Mouse (Mus musculus): Measurements from ENCODE around the gene Txnrd3.

The Txnrd3 gene

DNA sequence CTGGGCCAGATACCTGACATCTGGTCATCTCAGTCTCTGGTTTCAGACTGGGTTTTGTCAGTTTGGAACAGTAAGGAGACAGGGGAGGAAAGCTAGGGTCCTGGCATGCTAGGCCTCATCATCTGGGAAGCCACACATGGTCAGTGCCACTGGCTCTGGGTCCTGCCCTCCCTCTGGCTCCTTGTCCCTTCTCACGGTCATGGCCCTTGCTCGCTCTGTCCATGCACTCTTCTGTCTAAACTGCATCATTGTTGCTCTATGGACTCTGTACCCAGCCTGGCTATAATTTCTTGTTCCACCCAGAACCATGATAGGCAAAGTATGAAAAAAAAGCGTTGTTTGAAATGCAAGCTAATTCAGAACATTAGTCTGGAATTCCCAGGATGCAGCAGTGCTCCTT is 11.2 kb downstream of the Txnrd3 start:
- DNase-seq (ENCODE audit: low read depth, low spot score), result no peak

DNA sequence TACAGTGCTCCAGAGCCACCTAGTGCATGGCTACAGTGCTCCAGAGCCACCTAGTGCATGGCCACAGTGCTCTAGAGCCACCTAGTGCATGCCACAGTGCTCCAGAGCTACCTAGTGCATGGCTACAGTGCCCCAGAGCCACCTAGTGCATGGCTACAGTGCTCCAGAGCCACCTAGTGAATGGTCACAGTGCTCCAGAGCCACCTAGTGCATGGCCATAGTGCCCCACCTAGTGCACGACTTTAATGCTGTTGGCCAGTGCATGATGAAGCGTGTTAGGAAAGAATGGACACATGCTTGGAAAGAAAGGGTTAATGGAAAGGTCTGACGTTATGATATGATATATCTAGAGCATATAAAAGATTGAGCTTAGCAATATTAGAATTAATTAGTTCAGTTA is 14.6 kb downstream of the Txnrd3 start:
- DNase-seq (ENCODE audit: low read depth, low spot score), result no peak

DNA sequence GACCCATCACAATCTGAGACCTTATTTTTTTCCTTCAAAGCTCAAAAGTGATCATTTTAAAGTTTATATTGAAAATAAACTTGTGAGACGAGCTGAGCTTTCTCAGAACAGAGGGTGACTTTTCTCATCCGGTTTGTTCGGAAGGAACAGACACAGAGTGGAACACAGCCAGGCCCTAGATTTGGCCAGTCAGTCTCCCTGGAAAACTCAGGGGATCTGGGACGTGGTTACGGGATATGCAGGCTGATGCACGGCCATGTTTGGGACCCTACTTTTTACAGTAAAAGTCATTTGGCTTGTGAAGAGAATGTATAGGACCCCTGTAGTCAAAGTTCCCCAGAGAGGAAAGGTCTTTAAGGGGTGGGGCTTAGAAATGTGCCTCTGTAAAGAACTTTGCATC is 15.1 kb downstream of the Txnrd3 start:
- DNase-seq (ENCODE audit: low read depth, low spot score), result no peak

DNA sequence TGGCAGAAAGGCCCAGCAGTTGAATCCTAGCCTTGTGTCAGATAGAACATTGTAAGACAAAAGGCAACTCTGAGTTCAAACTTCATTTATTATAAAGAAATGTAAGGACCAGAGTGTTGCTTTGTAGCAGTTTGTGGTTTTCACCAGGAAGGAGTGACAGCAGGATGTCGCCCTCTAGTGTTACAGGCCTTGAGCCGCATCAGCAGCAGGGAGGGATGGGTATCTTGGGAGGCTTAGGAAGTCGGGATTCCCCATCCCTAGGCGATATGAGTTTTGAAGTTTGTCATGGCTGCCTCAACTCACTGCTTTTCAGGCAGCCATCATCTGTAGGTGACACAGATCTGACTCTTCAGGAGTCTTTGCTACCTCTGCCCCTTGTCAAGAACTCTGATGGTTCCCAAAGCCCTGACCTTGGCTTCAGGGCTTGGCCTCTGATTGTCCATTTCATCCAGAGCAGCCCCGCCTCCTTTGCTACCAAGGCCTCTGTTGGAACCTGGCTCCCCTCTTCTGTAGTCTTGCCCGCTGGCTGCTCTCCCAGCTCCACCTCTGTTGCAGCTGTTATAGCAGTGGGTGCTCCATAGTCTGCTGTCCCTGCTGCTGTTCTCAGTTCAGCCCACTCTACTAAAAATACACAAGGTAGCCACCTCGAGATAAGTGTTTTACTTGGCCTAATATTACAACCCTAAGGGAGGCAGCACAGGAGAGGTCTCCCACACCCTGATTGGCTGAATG is 16.1 kb downstream of the Txnrd3 start:
- no peak for DNase-seq (ENCODE audit: low read depth, low spot score)

DNA sequence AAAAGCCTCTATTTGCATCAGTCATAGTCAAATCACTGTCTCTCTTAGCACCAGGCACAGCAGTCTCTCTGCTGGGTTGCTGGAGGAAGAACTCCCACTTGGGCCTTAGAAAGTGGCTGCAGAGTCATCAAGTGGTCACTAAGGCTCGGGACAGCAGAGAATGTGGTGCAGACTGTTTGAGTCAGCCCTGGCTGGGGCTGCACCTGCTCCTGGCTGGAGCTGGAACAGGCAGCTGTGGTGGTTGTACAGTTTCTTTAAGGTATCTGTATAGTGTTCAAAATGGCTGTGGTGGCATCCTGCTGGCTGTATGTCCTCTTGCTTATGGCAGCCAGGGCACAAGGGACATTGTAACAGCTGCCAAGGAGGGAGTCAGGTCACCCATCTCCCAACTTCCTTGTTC is 16.7 kb downstream of the Txnrd3 start:
- no peak for DNase-seq (ENCODE audit: low read depth, low spot score)

DNA sequence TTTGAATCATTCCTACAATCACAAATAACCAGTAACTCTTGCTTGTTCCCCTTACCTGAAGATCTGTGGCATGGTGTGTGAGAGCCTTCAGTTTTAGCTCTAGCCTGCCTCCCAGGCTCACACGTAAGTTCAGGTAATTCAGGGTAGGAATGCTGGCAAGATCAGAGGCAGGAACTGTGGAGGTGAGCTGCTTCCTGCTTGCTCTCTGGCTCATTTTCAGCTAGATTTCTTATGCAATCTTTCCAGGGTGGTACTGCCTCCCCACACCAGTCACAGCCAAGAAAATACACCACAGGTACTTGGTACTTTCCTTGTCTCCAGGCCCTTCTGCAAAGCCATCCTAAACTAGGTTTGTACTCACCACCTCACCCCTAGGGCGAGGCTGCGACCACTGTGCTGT is 18.7 kb downstream of the Txnrd3 start:
- DNase-seq (ENCODE audit: low read depth, low spot score), result no peak

DNA sequence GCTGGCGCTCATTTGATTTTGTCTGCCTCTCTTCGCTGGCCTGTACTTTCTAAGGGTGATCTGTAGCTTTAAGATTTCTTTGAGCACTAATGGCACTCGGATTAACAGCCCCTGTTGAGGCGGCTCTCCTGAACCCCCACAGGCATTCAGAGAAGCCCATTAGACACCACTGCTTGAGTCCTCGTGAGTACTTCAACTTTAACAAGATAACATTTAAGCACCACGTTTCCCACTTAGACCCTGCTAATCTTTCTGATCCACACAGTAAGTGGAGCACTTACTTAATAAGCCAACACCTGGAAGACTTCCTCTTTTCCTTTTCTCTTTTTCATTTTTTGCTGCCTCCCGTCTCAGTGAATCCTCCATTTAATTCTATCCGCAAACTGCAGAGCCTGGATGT is 21.4 kb downstream of the Txnrd3 start:
- no peak for DNase-seq (ENCODE audit: low read depth, low spot score)

DNA sequence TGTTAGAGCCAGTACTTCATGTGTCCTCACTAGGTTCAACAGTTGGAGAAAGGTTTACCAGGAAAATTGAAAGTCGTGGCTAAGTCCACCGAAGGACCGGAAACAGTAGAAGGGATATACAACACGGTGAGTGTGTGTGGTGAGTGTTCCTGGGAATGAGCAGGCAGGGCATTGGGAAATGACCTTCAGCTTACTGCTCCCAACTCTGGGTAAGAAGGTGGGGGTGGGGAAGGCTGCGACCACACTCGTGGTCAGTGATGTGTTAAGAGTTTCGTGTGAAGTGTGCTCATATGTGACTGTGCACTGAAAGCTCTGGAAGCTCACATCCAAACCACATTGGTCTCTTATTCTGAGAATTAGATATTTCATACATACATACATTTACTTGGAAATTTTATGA is 21.9 kb downstream of the Txnrd3 start:
- DNase-seq (ENCODE audit: low read depth, low spot score), result no peak

DNA sequence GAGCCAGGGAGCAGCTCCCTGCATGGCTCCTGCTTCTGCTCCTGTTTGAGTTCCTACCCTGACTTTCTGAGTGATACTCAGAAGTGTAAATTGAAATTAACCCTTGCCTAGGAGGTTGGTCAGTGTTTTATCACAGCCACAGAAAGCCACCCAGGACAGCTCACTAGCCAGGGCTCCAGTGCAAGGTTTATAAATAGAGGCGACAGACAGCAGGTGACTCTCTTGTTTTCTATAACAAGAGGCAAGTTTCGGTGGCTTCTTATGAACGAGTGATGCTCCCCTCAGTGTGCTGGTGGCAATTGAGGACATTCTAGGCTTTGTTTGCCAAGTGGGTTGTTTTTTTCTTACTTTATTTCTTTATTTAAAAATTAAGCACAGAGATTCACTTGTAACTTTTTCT is 23.2 kb downstream of the Txnrd3 start:
- no peak for DNase-seq (ENCODE audit: low read depth, low spot score)

DNA sequence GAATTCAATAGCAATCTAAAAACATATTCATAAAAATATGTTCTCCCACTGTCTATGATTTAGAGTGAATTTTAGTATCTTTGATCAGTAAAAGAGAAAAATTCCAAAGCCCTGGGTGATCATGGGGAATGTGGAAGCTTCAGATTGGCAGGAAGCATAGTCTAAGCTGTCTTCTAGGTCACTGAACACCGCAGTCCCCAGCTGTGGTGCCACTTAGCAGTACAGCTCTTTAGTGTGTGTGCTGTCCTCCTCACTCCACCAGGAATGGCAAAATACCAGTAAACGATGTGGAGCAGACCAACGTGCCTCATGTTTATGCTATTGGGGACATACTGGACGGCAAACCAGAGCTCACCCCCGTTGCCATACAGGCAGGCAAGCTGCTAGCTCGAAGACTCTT is 25.8 kb downstream of the Txnrd3 start:
- no peak for DNase-seq (ENCODE audit: low read depth, low spot score)

DNA sequence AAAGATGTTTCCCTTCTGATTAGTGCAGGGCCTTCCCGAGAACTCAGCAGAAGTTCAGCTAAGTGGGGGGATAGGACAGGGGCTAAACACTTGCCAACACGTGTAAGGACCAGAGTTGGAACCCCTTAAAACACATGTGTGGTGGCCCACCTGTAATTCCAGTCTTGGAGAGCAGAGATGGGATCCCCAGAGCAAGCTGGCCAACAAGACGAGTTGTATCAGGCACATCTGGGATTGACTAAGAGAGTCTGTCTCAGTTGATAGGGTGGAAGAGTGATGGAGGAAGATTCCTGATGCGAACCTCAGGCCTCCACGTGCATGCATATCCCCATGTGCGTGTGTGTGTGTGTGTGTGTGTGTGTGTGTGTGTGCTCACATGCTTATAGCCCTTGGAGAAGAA is 27.6 kb downstream of the Txnrd3 start:
- no peak for DNase-seq (ENCODE audit: low read depth, low spot score)

DNA sequence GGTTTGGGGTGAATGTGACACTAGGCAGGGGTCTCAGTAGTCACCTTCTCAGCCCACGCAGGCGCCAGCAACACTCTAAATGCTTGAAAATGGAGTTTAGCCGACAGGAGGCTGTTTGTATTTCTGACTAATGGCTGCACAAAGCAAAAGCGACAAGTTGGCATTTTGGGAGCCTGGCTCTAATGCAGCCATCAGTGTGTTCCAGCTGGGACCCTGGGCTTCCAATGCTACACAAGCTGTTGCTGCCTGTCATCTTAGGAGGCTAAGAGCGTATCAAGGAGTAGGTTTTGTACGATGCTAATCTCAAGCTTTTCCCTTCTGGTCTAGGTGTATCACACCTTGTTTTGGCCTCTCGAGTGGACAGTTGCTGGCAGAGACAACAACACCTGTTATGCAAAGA is 28.9 kb downstream of the Txnrd3 start:
- no peak for DNase-seq (ENCODE audit: low read depth, low spot score)

DNA sequence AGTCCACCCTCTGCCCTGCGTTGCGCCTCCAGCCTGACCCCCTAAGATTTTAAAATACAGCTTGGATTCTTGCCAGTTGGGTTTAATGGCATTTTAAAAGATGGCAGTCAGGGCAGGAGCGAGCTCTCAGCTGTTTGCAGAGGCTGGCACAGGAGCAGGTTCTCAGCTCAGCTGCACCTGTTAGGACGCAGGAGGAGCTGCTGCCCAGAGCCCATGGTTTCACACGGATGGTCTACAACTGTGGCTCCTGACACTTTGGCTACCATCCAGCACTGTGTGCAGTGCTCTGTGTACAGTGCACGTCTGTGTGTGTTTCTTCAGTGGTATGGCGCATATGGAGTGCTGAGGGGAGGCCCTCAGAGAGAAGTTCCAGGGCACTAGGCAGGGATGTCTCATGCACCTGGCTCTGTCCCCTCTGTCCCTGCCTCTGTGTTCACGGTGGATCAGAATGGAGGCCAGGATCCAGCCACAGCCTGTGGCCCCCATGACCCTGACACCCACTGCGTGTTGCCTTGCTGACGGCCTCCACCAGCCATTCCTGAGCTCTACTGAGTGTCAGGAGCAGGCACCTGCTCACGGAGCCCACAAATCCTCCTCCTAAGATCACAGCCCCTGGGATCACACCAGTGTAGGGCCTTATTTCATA is 29.5 kb downstream of the Txnrd3 start:
- DNase-seq (ENCODE audit: low read depth, low spot score), result no peak

DNA sequence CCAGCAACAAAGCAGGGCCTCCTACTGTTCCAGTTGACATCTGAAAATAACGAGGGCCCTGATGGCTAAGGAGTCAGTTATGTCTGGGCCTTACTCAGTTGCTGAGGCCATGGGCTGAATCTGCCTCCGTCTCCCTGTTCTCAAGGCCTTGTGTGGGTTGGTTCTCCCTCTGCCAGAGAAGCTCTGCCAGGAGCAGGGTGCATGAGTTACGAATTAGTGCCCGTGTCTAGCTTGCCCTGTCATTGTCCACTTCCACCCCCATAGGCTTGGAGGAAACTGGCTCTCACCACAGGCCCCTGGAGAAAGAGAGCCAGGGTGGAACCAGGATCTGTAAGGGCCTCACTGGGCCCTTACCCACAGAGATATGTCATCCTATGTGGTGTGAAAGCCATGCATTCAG is 34.7 kb downstream of the Txnrd3 start:
- DNase-seq (ENCODE audit: low read depth, low spot score), result no peak

DNA sequence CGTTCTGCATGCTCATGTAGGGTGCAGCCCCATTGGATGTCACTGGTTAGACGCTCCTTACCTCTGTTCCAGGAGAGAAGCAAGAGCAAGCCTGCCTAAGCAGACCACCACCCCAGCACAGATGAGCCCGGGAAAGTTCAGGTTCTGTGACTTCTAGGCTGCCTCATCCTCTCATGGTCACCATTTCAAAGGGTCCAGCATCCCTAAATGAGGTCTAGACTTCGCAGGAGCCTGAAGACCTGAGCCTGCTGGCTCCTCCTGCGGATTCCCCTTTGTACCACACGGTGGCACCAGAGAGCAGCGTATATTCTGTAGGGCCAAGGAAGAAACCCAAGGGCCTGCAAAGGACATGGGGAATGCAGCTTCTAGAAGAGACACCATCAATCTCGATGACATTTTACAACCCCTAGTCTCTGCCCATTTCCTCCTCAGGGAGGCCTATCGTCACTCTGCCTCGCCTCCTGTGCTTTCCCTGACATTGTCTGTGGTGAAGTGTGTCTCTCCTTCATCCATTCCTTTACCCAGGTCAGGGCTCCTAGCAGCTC is 35.6 kb downstream of the Txnrd3 start:
- peak; percentile 47 for DNase-seq (ENCODE audit: low read depth, low spot score)

DNA sequence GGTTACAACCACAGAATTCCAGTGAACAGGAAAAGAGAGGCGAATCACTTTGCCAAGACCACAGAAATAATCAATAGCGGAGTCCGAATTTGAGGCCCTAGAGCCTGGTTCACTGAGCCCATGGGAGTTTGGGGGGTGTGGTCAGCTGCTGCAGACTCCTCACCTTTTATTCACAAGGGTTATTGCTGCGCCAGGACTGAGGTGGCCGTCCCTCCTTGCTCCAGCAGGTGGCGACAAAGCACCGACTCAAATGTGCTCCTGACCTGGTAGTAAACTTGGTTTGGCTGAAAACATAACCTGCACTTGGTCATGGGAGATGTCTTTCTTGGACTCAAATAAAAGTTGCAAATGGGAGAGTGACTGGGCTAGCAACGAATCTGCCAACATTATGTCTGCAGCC is 36.4 kb downstream of the Txnrd3 start:
- DNase-seq (ENCODE audit: low read depth, low spot score), result peak; percentile 57

DNA sequence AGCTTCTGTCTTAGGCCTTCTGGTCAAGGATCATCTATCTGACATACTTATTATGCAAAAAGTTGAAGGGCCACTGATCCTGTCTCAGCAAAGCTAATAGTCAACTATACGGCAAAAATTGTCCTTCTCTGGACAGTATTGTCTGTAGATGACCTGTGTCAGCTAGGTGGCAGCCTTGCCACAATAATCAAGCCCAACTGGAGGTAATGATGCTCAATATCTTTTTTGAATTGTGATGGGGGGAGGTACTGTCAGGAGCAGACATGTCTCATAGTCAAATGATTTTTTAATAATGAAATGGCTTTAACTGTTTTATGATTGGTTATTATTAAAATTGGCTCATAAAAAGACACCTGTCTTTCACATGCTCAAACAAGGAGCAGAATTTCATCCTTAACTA is 40.4 kb downstream of the Txnrd3 start:
- no peak for DNase-seq (ENCODE audit: low read depth, low spot score)

DNA sequence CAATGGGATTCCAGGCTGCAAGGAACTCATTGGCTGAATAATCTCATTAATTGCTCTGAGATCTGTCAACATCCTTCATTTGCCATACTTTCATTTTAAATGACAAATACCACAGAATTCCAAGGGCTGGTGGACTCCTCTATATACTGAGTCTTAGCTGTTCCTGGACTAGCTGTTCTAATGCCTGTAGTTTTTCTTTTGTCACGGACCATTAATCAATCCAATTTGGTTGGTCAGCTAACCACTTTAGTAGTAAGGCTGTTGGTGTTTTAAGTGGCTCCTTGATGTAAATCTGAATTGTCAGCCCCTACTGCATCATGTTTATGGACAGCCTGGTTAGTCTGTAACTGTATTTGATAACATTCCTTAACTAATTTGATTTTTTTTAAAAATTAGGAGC is 43.3 kb downstream of the Txnrd3 start:
- no peak for DNase-seq (ENCODE audit: low read depth, low spot score)

DNA sequence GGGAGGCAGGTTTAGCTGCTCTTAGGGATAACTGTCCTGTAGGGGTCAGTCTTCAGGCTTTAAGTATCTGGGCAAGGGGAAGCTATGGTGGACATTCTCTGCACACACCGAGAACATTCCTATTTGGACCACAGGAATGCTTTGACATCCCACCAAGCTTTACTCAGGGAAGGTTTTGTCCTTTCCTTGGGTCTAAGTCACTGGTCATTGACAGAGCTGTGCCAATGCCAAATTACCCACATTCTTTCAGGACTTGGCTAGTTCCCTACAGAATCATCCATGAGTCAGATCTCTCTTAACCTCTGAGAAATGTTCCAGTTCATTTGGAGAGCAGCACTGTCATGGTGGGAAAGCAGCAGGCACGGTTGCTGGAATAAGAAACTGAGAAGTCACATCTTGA is 62.8 kb downstream of the Txnrd3 start:
- DNase-seq (ENCODE audit: low read depth, low spot score), result no peak

DNA sequence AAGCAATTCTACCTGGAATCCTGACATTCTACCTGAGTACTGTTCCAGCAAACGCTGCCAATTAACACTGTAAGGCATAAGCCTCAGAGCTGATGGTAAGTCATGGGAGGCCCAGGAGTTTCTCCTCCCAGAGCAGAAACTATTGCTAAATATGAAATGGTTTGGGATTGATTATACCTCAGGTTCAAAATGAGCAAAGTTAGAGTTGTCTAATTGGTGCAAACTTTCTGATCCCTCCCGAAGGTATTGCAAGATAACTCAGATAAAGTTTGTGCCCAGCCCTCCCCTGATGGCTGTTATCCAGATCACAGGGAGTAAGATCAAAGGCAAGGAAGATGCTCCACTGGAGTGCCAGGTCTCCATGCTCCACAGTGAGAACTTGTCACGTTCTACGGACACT is 63.5 kb downstream of the Txnrd3 start, which contains the start of gene Vmn1r40:
Gene Vmn1r40 (plus strand): TSS at position 301 of the 400 bp plus-strand sequence.
- DNase-seq (ENCODE audit: low read depth, low spot score), result no peak

DNA sequence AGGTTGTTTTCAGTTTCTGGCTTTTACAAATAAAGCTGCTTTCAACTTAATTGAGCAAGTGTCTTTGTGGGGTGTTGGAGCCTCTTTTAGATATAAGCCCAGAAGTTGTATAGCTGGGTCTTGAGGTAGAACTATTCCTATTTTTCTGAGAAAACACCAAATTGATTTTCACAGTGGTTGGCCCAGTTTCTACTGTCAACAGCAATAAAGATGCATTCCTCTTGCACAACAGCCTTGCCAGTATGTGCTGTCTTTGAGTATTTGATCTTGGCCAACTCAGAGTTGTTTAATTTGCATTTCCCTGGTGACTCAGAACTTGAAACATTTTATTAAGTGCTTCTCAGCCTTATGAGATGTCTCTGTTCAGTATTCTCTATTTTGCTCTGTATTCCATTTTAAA is 74.3 kb downstream of the Txnrd3 start:
- no peak for DNase-seq (ENCODE audit: low read depth, low spot score)

All from retina, postnatal 7 days (tissue).